Mouse (Mus musculus): Measurements from ENCODE around the gene Eif6. TPM values are rescaled to one million over a fixed set of nuclear protein-coding genes. Genes with fewer than 3 reads are reported as not detected.

The Eif6 gene
- 41.2 and 44.7 TPM in 2 replicates for polyA plus RNA-seq (2012; rRNA removed)

DNA sequence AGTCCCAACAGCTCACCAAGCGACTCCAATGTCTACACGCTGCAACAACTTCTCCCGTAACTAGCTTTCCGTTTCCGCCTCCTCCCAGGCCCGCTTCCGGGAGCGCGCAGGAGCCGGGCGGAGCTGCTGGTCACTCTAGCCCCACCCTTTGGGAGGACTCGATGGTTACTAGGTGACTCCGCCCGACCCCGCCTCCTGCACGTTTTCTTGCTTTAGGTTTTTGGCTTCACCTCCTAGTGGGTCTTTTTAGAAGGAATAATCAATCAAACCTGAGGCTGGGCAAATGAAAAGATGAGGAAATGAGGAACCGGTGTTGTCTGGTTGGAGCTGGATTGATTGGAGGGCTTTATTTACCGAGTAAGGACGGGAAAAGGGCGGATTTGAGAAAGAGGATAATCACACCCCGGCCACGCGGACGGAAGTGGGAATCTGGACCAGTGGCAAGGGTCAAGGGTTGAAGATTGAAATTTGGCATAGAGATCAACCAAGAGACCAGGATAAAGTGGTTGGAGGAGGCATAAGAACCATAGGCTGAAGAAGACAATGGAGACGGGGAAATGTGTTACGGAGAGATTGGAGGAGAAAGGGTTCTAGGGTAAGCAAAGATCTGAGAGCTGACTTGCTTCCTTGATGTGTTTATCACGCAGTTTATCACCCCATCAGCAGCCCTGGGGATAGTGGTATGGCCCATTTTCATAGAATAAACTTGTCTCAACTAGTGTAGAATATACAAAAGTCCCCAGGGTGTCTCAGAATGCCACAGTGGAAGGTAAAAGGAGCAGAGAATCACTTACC, at the start of gene Eif6:
Gene Eif6, minus strand, starts transcription at position 296 of the 795 bp plus-strand sequence.
- peak within 1 kb of the TSS; percentile 88 for H3K27ac ChIP-seq (ENCODE audit: control insufficient read depth, insufficient read depth, low read depth, low read length)
- H3K36me3 ChIP-seq (ENCODE audit: control insufficient read depth, insufficient read depth, low read length), result no peaks in the 10 kb centered on the region; the same call in none of the 2 replicates
- TF ChIP-seq CTCF (IDR thresholded peaks at IDR 0.05; ENCODE audit: control insufficient read depth, insufficient read depth, insufficient replicate concordance, low read depth, low read length) (no peak), POLR2A (IDR thresholded peaks at IDR 0.05; ENCODE audit: control insufficient read depth, low read depth, low read length) (peak; percentile 81)
- no peaks in the 10 kb centered on the region for H3K27me3 ChIP-seq (ENCODE audit: control insufficient read depth, insufficient read depth, low read length)
- H3K4me3 ChIP-seq (ENCODE audit: control insufficient read depth, low read depth, low read length), result peak within 1 kb of the TSS; percentile 91
- peaks cover 3% of the 10 kb centered on the region for H3K4me1 ChIP-seq (ENCODE audit: control insufficient read depth, insufficient read depth, low read length)

DNA sequence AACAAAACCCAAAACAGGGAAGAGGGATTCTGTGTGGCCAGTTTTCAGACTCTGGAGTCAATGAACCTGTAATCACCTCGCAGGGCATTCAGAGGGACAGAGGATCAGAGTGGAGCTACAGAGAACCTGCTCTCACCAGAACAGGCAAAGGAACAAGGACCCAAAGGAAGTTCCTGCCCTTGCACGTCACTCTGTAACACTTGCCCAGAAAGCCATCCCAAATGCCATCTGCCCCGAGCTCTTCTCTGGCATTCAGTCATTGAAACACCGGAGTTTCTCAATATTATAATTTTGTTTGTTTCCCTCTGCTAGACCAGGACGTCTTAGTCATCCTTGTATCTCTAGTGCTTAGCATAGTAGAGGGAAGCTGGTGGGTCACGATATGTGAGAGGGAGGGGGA, 46.9 kb upstream of the Eif6 start:
- no peaks in the 10 kb centered on the region for H3K36me3 ChIP-seq (ENCODE audit: control insufficient read depth, insufficient read depth, low read length)
- H3K27ac ChIP-seq (ENCODE audit: control insufficient read depth, insufficient read depth, low read depth, low read length), result no peak overlapping the region

DNA sequence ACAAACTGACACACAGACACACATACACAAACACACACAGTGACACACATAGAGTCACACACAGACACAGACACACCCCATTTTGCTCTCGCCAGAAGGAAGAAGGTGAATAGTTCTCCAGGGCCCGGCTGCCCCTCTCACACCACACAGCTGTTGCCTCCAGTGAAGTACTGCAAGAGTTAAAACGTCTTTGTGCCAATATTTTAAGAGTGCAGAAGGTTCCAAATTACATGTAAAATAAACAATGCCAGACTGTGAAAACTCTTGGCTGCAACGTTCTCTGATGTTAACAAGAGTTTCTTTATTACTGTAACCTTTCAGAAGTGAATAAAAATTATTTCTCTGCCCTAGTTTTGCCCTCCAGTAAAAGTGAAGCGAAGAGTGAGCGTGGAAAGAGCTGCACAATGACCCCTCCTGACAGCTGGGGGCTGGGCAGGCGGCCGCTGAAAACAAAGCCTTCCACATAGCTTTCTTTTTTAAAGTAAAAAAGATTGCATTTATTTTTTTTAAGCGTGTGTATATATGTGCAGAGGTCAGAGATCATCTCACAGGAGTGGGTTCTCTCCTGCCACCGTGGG, 46.3 kb upstream of the Eif6 start:
- no peaks in the 10 kb centered on the region; the same call in 1 of the 2 replicates for H3K36me3 ChIP-seq (ENCODE audit: control insufficient read depth, insufficient read depth, low read length)
- H3K4me1 ChIP-seq (ENCODE audit: control insufficient read depth, insufficient read depth, low read length), result no peaks in the 10 kb centered on the region
- no peaks in the 10 kb centered on the region for H3K27me3 ChIP-seq (ENCODE audit: control insufficient read depth, insufficient read depth, low read length)
- no peak overlapping the region for H3K27ac ChIP-seq (ENCODE audit: control insufficient read depth, insufficient read depth, low read depth, low read length)
- no peak for TF ChIP-seq POLR2A (IDR thresholded peaks at IDR 0.05; ENCODE audit: control insufficient read depth, low read depth, low read length)
- no peak for TF ChIP-seq CTCF (IDR thresholded peaks at IDR 0.05; ENCODE audit: control insufficient read depth, insufficient read depth, insufficient replicate concordance, low read depth, low read length)
- H3K4me3 ChIP-seq (ENCODE audit: control insufficient read depth, low read depth, low read length), result no peak overlapping the region

More for the DNA sequence above, 46.9 kb upstream of the Eif6 start:
- Histone ChIP-seq H3K4me1 (ENCODE audit: control insufficient read depth, insufficient read depth, low read length) (no peaks in the 10 kb centered on the region), H3K27me3 (ENCODE audit: control insufficient read depth, insufficient read depth, low read length) (no peaks in the 10 kb centered on the region), H3K4me3 (ENCODE audit: control insufficient read depth, low read depth, low read length) (no peak overlapping the region)
- TF ChIP-seq POLR2A (IDR thresholded peaks at IDR 0.05; ENCODE audit: control insufficient read depth, low read depth, low read length) (no peak), CTCF (IDR thresholded peaks at IDR 0.05; ENCODE audit: control insufficient read depth, insufficient read depth, insufficient replicate concordance, low read depth, low read length) (no peak)

DNA sequence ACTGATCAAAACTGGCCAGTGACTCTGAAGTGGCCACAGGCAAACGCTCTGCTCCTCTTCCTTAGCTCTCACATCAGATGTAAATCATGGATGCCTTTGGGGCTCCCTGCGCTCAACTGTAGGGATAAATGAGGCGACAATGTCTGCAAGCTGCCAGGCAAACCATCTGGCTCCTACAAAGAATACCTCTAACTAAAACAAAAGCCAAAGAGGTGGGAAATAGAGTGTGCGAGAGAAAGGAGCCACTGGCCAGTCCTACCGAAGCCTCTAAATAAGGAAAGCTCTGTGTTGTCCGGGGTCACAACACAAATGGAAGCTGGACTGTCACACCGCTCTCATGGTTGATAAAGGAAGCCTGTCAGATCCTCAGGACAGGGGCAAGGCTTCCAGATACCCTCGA, 45.8 kb upstream of the Eif6 start:
- no peaks in the 10 kb centered on the region for H3K4me1 ChIP-seq (ENCODE audit: control insufficient read depth, insufficient read depth, low read length)
- no peaks in the 10 kb centered on the region for H3K27me3 ChIP-seq (ENCODE audit: control insufficient read depth, insufficient read depth, low read length)
- H3K36me3 ChIP-seq (ENCODE audit: control insufficient read depth, insufficient read depth, low read length), result no peaks in the 10 kb centered on the region; the same call in 1 of the 2 replicates
- TF ChIP-seq CTCF (IDR thresholded peaks at IDR 0.05; ENCODE audit: control insufficient read depth, insufficient read depth, insufficient replicate concordance, low read depth, low read length) (no peak), POLR2A (IDR thresholded peaks at IDR 0.05; ENCODE audit: control insufficient read depth, low read depth, low read length) (no peak)
- H3K4me3 ChIP-seq (ENCODE audit: control insufficient read depth, low read depth, low read length), result no peak overlapping the region
- no peak overlapping the region for H3K27ac ChIP-seq (ENCODE audit: control insufficient read depth, insufficient read depth, low read depth, low read length)

DNA sequence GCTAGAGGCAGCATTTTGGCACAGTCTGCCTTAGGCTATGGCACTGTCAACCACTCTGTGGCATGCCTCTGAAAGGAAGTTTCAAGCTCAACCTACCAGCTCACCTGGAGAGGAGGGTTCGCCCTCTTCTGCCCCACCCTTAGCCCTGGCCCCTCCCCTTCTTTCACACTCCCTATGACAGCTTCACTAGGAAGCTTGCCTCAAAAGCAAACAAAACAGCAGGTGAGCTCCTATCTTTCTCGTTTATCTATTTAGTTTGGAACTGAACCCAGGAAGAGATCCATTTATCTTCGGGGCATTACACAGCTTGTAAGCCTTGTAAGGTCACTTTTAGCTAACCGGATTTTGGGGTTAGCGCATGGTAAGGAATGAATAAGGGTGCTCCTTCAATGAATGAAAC, 43.0 kb upstream of the Eif6 start:
- H3K27me3 ChIP-seq (ENCODE audit: control insufficient read depth, insufficient read depth, low read length), result no peaks in the 10 kb centered on the region
- no peak overlapping the region for H3K4me3 ChIP-seq (ENCODE audit: control insufficient read depth, low read depth, low read length)
- no peak overlapping the region for H3K27ac ChIP-seq (ENCODE audit: control insufficient read depth, insufficient read depth, low read depth, low read length)
- no peaks in the 10 kb centered on the region; the same call in 1 of the 2 replicates for H3K36me3 ChIP-seq (ENCODE audit: control insufficient read depth, insufficient read depth, low read length)
- H3K4me1 ChIP-seq (ENCODE audit: control insufficient read depth, insufficient read depth, low read length), result no peaks in the 10 kb centered on the region
- TF ChIP-seq CTCF (IDR thresholded peaks at IDR 0.05; ENCODE audit: control insufficient read depth, insufficient read depth, insufficient replicate concordance, low read depth, low read length) (no peak), POLR2A (IDR thresholded peaks at IDR 0.05; ENCODE audit: control insufficient read depth, low read depth, low read length) (no peak)

DNA sequence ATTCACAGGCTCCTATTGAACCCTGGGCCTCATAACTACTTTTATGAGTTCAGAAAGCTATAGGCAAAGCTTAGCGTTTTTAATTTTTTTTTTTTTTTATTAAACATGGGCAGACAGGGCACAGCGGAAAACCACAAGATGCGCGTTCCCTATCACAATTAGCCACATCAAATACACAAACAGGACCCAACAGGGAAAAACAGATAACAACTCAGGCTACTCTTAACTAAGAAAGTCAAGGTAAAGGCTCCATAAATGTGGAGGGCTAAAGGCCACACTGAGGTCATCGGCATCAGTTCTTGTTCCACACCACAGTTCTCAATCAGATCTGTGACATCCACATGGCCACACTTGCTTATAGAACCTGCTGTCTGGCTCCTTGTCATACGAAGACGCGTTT, 41.6 kb upstream of the Eif6 start:
- Histone ChIP-seq H3K27me3 (ENCODE audit: control insufficient read depth, insufficient read depth, low read length) (no peaks in the 10 kb centered on the region), H3K36me3 (ENCODE audit: control insufficient read depth, insufficient read depth, low read length) (no peaks in the 10 kb centered on the region; the same call in 1 of the 2 replicates), H3K4me1 (ENCODE audit: control insufficient read depth, insufficient read depth, low read length) (no peaks in the 10 kb centered on the region), H3K27ac (ENCODE audit: control insufficient read depth, insufficient read depth, low read depth, low read length) (no peak overlapping the region), H3K4me3 (ENCODE audit: control insufficient read depth, low read depth, low read length) (no peak overlapping the region)
- no peak for TF ChIP-seq POLR2A (IDR thresholded peaks at IDR 0.05; ENCODE audit: control insufficient read depth, low read depth, low read length)
- TF ChIP-seq CTCF (IDR thresholded peaks at IDR 0.05; ENCODE audit: control insufficient read depth, insufficient read depth, insufficient replicate concordance, low read depth, low read length), result no peak

DNA sequence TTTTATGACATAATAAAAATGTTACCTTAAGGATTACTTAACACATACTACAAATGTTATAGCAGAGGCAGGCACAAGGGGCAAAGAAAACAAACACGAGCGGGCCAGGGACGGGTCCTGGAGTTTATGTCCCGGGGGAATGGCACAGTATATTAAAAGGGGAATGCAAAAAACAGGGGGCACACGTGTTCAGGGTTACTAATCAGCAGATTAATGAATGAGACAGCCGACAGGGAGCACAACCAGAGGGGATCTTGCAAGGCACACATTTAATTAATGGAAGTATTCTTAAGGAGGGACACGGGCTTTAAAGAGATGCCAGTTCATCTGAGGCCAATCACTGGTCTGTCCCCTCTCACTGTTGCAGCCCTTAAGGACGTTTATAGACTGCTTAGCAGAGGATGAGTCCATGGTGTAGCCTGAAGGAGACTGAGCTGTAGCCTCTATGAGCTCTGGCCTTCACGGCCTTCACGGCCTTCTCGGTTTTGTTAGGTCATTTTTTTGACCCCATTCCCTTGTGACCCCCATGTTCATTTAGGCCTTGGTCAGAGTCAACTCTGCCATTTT, 36.7 kb upstream of the Eif6 start:
- H3K4me1 ChIP-seq (ENCODE audit: control insufficient read depth, insufficient read depth, low read length), result no peaks in the 10 kb centered on the region
- no peaks in the 10 kb centered on the region for H3K27me3 ChIP-seq (ENCODE audit: control insufficient read depth, insufficient read depth, low read length)
- H3K27ac ChIP-seq (ENCODE audit: control insufficient read depth, insufficient read depth, low read depth, low read length), result no peak overlapping the region
- no peaks in the 10 kb centered on the region for H3K36me3 ChIP-seq (ENCODE audit: control insufficient read depth, insufficient read depth, low read length)
- H3K4me3 ChIP-seq (ENCODE audit: control insufficient read depth, low read depth, low read length), result no peak overlapping the region
- TF ChIP-seq POLR2A (IDR thresholded peaks at IDR 0.05; ENCODE audit: control insufficient read depth, low read depth, low read length) (no peak), CTCF (IDR thresholded peaks at IDR 0.05; ENCODE audit: control insufficient read depth, insufficient read depth, insufficient replicate concordance, low read depth, low read length) (no peak)

Measured in testis, adult 2 months (tissue).